Mouse (Mus musculus): ENCODE results near the gene Strip2.

DNA sequence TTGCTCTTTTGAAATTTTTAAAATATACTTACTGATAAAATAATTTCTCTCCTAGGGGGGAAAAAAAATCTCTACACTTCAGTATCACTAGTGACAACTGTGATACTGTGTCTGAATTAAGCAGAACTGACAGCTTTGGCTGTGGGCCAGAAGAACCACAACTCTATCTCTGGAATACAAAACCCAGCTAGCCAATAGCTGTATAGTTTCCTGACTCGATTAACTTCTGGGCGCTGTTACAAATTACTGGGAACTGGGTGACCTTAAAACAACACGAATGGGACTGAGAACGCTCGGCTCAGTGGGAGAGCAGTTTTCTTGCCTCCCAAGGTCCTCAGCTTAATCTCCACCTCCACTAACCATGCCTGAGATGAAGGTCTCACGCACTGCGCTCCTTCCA lies 51.1 kb downstream of the Strip2 start:
- TF ChIP-seq CTCF (IDR thresholded peaks at IDR 0.05; ENCODE audit: insufficient read depth, low read length) (no peak), POLR2A (IDR thresholded peaks at IDR 0.05; ENCODE audit: borderline replicate concordance, extremely low read depth, low read depth, low read length) (no peak)
